Mouse (Mus musculus): ENCODE measurements around the gene Ndufs6.

The Ndufs6 gene

GRCm38 (mm10) chr13:73305398-73306084 lies 22.8 kb downstream of the Ndufs6 start:
- no peak for DNase-seq

GRCm38 (mm10) chr13:73304729-73305128 lies 23.6 kb downstream of the Ndufs6 start:
- no peak for DNase-seq

- DNase-seq = no peak
Measured at GRCm38 (mm10) chr13:73299322-73299721, 29.0 kb downstream of the Ndufs6 start.

- DNase-seq = no peak
Measured at GRCm38 (mm10) chr13:73298717-73299116, 29.6 kb downstream of the Ndufs6 start.

- DNase-seq = no peak
Measured at GRCm38 (mm10) chr13:73291102-73291501, 37.2 kb downstream of the Ndufs6 start.

GRCm38 (mm10) chr13:73290206-73290605 lies 38.1 kb downstream of the Ndufs6 start:
- DNase-seq = no peak

GRCm38 (mm10) chr13:73283534-73283933 lies 44.8 kb downstream of the Ndufs6 start:
- DNase-seq = no peak

- no peak for DNase-seq
Measured at GRCm38 (mm10) chr13:73282407-73282806, 45.9 kb downstream of the Ndufs6 start.

- no peak for DNase-seq
Measured at GRCm38 (mm10) chr13:73279196-73279595, 49.1 kb downstream of the Ndufs6 start.

GRCm38 (mm10) chr13:73277797-73278196 lies 50.5 kb downstream of the Ndufs6 start:
- no peak for DNase-seq

- no peak for DNase-seq
Measured at GRCm38 (mm10) chr13:73277361-73277760, 51.0 kb downstream of the Ndufs6 start.

GRCm38 (mm10) chr13:73273536-73273935 lies 54.8 kb downstream of the Ndufs6 start:
- DNase-seq = no peak

GRCm38 (mm10) chr13:73272794-73273282 lies 55.5 kb downstream of the Ndufs6 start:
- no peak for DNase-seq

- DNase-seq = no peak
Measured at GRCm38 (mm10) chr13:73271336-73272242, 56.8 kb downstream of the Ndufs6 start.

- DNase-seq = no peak
Measured at GRCm38 (mm10) chr13:73270451-73271081, 57.8 kb downstream of the Ndufs6 start.

- no peak for DNase-seq
Measured at GRCm38 (mm10) chr13:73269891-73270290, 58.5 kb downstream of the Ndufs6 start.

Data from B cell, adult 2 months (primary cell).